Mouse (Mus musculus): Measurements from ENCODE around the gene Gnat1. TPM values are rescaled to one million over a fixed set of nuclear protein-coding genes. Genes with fewer than 3 reads are reported as not detected.
"Not testable (repeated sequence)": the region's sequence is repeated elsewhere in the genome, so short reads cannot be mapped to it uniquely, and the experiment has no call there.

Gnat1 gene
- polyA plus RNA-seq, 1 experiment from 2014 or later = 2.8 TPM

DNA sequence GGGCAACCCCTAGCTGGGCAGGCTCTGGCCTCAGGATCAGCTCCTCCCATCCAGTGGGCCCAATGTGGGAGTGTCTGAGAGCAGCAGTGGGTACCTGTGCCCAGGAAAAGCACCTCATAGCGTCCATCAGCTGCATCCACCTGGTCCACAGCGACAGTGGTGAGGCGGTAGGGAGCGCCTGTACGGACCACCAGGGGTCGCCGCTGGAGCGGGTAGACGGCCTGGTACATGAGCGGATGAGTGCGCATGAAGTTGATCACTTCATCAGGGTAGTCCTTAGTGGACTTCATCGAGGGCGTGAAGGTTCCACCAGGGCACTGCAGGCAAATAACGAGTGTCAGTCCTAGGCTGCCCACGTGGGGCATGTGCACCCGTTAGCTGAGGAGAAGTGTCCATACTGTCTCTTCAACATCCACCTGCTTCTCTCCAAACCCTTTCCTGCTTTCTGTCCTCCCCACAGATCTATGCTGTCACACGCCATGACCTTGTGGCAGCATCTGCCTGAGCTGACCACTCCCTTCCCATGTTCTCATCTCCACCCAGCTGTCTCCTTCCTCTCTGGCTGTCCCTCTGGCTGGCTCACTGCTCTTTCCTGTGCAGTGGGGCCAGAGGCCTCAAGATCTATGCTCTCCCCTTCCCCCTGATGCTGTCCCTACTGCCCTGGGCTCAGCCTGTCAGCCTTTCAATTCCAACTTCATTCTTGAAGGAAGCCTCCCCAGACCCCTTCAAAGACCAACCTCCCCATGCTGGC, 5.9 kb upstream of the Gnat1 start:
- Histone ChIP-seq H3K27ac (no peak overlapping the region), H3K36me3 (peaks cover 85% of the 10 kb centered on the region), H3K27me3 (no peaks in the 10 kb centered on the region), H3K9me3 (no peaks in the 10 kb centered on the region), H3K4me1 (peaks cover 5% of the 10 kb centered on the region), H3K4me2 (no peak overlapping the region), H3K9ac (no peak overlapping the region), H3K4me3 (no peak overlapping the region)
- no peak for ATAC-seq (ENCODE audit: insufficient number of reproducible peaks, low FRiP score, low TSS enrichment, low read depth)
- 33% methylated on average over 17 of the region's 17 CpGs for WGBS

DNA sequence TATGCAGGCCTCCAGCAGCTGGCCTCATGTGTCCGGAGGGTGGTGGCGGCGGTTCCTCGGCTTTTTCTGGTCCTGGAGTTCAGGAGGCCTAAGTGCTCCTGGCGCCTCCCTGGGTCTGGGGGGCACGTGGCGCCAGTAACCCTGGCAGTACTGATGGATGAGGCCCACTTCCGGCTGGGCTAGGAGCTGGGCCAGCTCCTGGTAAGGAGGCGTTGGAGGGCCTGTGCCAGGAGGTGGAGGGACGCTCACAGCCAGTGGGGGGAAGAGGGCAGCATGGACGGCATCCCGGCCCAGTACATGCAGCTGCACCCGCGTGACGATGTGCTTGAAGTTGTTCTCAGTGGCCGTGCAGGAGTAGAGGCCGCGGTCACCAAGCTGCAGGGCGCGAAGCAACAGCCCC, 2.9 kb upstream of the Gnat1 start:
- H3K4me1 ChIP-seq = peaks cover 5% of the 10 kb centered on the region
- no peak overlapping the region for H3K9ac ChIP-seq
- ATAC-seq (ENCODE audit: insufficient number of reproducible peaks, low FRiP score, low TSS enrichment, low read depth) = no peak
- H3K36me3 ChIP-seq = peaks cover 55% of the 10 kb centered on the region
- no peak overlapping the region for H3K27ac ChIP-seq
- no peaks in the 10 kb centered on the region for H3K9me3 ChIP-seq
- H3K4me2 ChIP-seq = no peak overlapping the region
- 79% methylated on average over 20 of the region's 20 CpGs for WGBS
- H3K4me3 ChIP-seq = no peak overlapping the region
- peaks cover 3% of the 10 kb centered on the region for H3K27me3 ChIP-seq

DNA sequence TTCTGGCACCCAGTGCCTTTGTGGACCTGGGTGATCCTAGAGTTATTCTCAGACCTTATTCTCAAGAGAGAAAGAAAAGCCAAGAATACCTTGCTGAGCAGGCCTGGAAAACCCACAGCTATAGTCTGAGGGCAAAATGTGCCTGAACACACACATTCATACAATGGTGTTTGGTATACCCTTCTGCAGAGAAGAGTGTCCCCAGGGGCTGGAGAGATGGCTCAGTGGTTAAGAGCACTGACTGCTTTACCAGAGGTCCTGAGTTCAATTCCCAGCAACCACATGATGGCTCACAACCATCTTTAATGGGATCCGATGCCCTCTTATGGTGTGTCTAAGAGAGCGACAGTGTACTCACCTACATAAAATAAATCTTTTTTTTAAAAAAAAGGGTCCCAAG, 651 bp downstream of the Gnat1 start:
- Histone ChIP-seq H3K4me2 (no peak overlapping the region), H3K9ac (no peak overlapping the region), H3K27me3 (peaks cover 30% of the 10 kb centered on the region), H3K36me3 (peaks cover 22% of the 10 kb centered on the region), H3K27ac (no peak overlapping the region), H3K4me3 (no peak overlapping the region), H3K4me1 (peaks cover 22% of the 10 kb centered on the region), H3K9me3 (no peaks in the 10 kb centered on the region)
- WGBS = 90% methylated on average over 2 of the region's 2 CpGs
- ATAC-seq (ENCODE audit: insufficient number of reproducible peaks, low FRiP score, low TSS enrichment, low read depth) = no peak

DNA sequence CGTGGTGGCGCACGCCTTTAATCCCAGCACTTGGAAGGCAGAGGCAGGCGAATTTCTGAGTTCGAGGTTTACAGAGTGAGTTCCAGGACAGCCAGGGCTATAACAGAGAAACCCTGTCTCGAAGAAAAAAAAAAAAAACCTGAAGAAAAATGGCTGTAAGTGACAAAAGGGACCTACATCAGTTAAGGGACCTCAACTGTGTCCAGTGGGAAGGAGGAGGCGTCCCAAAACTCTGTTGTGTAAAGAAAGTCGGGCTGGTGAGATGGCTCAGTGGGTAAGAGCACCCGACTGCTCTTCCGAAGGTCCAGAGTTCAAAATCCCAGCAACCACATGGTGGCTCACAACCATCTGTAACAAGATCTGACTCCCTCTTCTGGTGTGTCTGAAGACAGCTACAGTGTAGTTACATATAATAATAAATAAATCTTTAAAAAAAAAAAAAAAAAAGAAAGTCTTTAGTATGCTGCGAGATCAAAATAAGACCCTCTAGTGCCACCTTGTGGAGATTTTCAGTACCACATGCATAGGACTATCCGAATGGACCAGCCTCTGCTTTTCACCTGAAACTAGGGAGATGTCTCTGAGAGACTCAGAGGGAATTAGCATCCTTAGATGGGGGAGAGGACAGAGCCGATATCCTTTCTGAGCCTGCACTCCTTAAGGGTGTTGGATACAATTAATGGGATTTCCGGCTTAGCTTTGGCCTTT, 1.5 kb downstream of the Gnat1 start:
- not testable (repeated sequence) for ATAC-seq (ENCODE audit: insufficient number of reproducible peaks, low FRiP score, low TSS enrichment, low read depth); H3K4me2 ChIP-seq; H3K4me3 ChIP-seq; H3K9me3 ChIP-seq; H3K9ac ChIP-seq; H3K27ac ChIP-seq
- Histone ChIP-seq H3K36me3 (peaks cover 13% of the 10 kb centered on the region), H3K27me3 (peaks cover 30% of the 10 kb centered on the region), H3K4me1 (peaks cover 22% of the 10 kb centered on the region)
- WGBS = 37% methylated on average over 14 of the region's 14 CpGs

DNA sequence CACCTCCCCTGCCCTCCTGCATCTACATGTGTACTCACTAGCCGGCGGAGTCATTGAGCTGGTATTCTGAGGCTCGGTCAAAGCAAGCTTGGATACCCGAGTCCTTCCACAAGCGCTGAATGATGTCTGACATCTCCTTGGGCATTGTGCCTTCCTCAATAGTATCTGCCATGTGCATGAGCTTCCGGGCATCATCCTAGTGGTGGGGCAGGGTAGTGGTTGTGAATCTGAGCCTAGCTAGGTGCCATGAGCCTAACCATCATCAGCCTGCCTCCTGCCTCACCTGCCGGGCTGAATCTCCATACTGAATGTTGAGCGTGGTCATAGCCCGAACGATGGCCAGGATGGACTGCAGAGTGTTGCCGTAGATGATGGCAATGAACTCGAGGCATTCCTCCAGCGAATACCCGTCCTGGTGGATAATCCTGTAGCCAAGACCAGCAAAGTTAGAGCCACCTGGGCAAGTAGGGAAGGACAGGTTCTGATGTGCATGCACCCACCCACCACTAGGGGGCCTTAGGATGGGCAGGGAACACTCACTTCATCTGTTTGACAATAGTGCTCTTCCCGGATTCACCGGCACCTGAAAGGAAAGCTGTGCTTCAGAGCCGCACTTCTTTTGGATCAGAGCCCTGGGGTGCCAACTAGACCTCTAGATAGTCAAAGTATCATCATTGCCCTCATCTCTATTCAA, 2.3 kb downstream of the Gnat1 start:
- Histone ChIP-seq H3K27me3 (peaks cover 30% of the 10 kb centered on the region), H3K27ac (no peak overlapping the region), H3K4me2 (no peak overlapping the region), H3K9me3 (no peaks in the 10 kb centered on the region), H3K4me1 (peaks cover 18% of the 10 kb centered on the region), H3K4me3 (no peak overlapping the region), H3K36me3 (peaks cover 6% of the 10 kb centered on the region), H3K9ac (no peak overlapping the region)
- WGBS = 18% methylated on average over 17 of the region's 17 CpGs
- no peak for ATAC-seq (ENCODE audit: insufficient number of reproducible peaks, low FRiP score, low TSS enrichment, low read depth)

DNA sequence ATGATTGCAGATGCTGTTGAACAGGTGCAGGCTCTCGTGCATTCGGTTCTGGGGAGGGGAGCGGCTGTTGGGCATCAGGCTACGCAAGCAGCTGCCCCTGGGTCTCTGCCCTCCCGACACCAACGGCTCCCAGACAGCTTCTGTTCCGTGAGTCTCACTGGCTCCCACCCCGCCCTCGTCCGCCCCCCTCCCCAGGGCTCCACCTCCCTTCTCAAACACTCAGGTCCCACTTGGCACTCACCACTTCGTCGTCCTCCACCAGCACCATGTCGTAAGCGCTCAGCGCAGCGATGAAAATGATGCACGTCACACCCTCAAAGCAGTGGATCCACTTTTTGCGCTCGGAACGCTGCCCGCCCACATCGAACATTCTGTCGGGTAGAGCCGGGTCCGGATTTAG, 3.2 kb downstream of the Gnat1 start:
- Histone ChIP-seq H3K9ac (no peak overlapping the region), H3K9me3 (no peaks in the 10 kb centered on the region), H3K36me3 (no peaks in the 10 kb centered on the region), H3K4me3 (peak overlapping the region; percentile 36), H3K27me3 (peaks cover 30% of the 10 kb centered on the region), H3K4me2 (peak overlapping the region; percentile 76), H3K4me1 (peaks cover 18% of the 10 kb centered on the region), H3K27ac (no peak overlapping the region)
- 1% methylated on average over 25 of the region's 25 CpGs for WGBS
- no peak for ATAC-seq (ENCODE audit: insufficient number of reproducible peaks, low FRiP score, low TSS enrichment, low read depth)

DNA sequence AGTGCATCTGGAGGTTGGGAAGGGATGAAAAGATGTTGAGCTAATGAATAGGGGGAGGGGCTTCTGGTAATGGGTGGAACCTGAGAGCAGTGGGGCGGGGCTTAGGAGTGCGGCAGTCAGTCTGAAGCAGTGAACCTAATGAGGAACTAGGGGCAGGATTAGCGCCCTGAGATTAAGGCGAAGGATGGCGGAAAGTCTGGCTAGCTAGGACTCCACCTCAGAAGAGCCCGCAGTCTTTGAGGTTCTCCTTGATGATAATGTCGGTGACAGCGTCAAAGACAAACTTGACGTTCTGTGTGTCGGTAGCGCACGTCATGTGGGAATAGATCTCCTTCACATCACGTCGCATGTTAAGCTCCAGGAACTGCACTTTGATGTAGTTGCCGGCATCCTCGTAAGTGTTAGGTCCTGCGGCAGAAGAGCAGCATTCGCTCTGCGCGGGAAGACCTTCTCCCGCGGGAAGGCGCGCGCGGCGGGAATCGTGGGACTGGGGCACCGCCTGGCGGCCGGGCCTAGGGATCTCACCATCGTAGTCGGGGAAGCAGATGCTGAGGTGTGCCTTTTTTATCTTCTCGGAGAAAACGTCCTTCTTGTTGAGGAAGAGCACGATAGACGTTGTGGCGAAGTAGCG, 3.7 kb downstream of the Gnat1 start:
- H3K27ac ChIP-seq = no peak overlapping the region
- peak overlapping the region; percentile 76 for H3K4me2 ChIP-seq
- no peak overlapping the region for H3K9ac ChIP-seq
- H3K36me3 ChIP-seq = no peaks in the 10 kb centered on the region
- H3K4me1 ChIP-seq = peaks cover 18% of the 10 kb centered on the region
- peak overlapping the region; percentile 36 for H3K4me3 ChIP-seq
- ATAC-seq (ENCODE audit: insufficient number of reproducible peaks, low FRiP score, low TSS enrichment, low read depth) = no peak
- under 1% methylated on average over 39 of the region's 39 CpGs for WGBS
- H3K27me3 ChIP-seq = peaks cover 30% of the 10 kb centered on the region
- no peaks in the 10 kb centered on the region for H3K9me3 ChIP-seq

DNA sequence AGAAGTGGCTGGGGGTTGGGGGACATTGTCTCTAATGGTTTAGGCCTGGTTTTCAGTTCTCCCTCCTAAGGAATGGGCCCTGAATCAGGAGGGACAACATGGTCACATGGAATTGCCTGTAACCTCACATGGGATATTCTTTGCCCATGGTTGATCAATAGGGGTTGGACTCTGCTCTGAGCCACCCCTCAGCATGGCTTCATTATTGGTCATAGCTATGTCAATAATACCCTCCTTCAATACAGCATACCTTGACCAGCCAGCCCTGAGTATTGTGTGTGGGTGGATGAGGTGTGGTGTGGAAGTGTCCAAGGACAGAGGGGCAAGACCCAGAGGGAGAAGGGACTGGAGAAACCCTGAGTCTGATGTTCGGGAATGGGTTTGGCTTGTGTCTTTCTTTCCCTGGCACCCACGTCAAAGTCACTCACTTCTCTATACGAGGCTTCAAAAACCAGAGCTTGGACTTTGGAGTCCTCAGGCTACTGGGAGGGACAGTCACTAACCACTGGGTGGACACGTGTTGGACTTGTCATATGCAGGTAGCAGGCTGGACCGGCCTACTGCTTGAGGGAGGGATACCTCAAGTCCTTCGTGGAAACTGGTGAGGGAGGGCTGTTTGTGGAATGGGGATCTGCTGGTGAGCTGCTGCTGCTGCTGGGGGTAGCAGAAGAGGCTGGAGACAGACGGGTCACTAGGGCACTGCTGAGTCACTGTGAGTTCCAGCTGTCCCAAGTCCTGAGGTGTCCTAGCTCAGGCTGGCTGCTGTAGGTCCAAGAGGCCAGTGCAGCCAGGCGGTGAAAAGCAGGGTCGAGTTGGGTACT, 4.7 kb downstream of the Gnat1 start:
- no peak overlapping the region for H3K4me2 ChIP-seq
- no peaks in the 10 kb centered on the region for H3K9me3 ChIP-seq
- no peak overlapping the region for H3K27ac ChIP-seq
- H3K4me1 ChIP-seq = peaks cover 18% of the 10 kb centered on the region
- peaks cover 30% of the 10 kb centered on the region for H3K27me3 ChIP-seq
- no peak overlapping the region for H3K9ac ChIP-seq
- no peaks in the 10 kb centered on the region for H3K36me3 ChIP-seq
- WGBS = 66% methylated on average over 9 of the region's 9 CpGs
- H3K4me3 ChIP-seq = no peak overlapping the region
- no peak for ATAC-seq (ENCODE audit: insufficient number of reproducible peaks, low FRiP score, low TSS enrichment, low read depth)

DNA sequence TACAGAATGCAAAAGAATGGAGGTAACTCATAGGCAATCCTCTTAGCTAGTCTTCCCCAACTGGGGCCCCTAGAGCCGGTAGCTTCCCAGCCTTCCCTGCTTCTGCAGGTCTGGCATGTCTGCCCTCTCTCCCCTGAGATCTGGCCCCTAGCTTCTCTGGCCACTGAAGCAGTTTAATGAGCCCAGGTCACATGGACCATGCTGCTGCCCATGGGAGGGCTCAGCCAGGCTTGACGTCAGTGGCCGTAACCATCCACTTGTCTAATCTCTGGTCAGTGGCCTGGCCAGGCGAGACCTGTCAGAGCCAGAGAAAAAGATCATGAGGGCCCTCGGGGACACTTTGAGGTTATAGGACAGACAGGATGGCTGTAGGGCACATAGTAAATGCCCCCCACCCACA, 9.3 kb downstream of the Gnat1 start:
- no peak overlapping the region for H3K4me2 ChIP-seq
- H3K9me3 ChIP-seq = no peaks in the 10 kb centered on the region
- H3K27me3 ChIP-seq = peaks cover 19% of the 10 kb centered on the region
- H3K4me1 ChIP-seq = peaks cover 21% of the 10 kb centered on the region
- no peak overlapping the region for H3K9ac ChIP-seq
- WGBS = 63% methylated on average over 5 of the region's 5 CpGs
- no peaks in the 10 kb centered on the region for H3K36me3 ChIP-seq
- ATAC-seq (ENCODE audit: insufficient number of reproducible peaks, low FRiP score, low TSS enrichment, low read depth) = no peak
- H3K4me3 ChIP-seq = no peak overlapping the region
- H3K27ac ChIP-seq = no peak overlapping the region

DNA sequence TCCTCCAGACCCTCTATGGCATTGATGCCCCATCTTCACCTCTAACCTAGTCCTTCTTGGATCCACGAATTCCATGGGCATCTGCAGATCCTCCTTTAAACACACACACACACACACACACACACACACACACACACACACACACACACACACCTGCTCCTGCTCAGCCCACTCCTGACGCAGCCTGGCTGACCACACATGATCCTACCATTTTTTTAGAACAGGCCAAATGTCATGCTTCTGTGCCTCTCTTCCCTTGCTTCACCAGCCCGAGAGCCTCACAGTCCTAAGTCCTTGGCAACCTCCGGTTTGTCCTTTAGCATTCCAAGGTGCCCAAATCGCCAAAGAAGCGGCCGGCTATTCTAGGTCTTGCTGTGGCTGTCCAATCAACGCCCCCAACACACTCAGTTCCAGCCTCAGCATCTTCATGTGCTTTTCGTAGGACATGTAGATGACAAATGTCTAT, 10.0 kb downstream of the Gnat1 start, which contains the start of gene Slc38a3:
Slc38a3 (minus strand) TSS at position 51 of the 466 bp plus-strand sequence.
- H3K4me1 ChIP-seq = peaks cover 21% of the 10 kb centered on the region
- H3K36me3 ChIP-seq = no peaks in the 10 kb centered on the region
- ATAC-seq (ENCODE audit: insufficient number of reproducible peaks, low FRiP score, low TSS enrichment, low read depth) = no peak
- peaks cover 14% of the 10 kb centered on the region for H3K27me3 ChIP-seq
- H3K4me2 ChIP-seq = no peak within 1 kb of the TSS
- WGBS = 85% methylated on average over 9 of the region's 9 CpGs
- no peak within 1 kb of the TSS for H3K9ac ChIP-seq
- no peaks in the 10 kb centered on the region for H3K9me3 ChIP-seq
- H3K27ac ChIP-seq = no peak within 1 kb of the TSS
- no peak within 1 kb of the TSS for H3K4me3 ChIP-seq

DNA sequence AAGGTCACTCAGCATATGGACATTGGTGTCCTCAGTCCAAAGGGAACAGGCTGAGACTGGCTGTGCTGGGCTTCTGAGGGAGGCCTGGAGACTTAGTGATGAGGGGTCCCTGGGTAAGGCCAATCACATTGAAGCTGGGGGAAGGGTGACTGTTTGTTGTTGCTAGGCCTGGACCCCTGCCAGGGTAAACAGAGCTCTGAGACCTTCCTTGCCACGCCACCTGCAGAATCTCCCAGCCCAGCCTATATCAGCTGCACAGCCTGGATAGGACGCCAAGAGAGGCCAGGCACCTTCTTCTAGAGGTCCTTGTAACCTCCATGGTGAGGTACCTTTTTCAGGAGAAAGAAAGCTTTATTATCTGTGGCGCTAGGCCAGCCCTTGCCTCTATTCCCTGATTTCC, 10.6 kb downstream of the Gnat1 start:
- ATAC-seq (ENCODE audit: insufficient number of reproducible peaks, low FRiP score, low TSS enrichment, low read depth) = no peak
- WGBS = 79% methylated on average over 3 of the region's 3 CpGs
- Histone ChIP-seq H3K27me3 (peaks cover 14% of the 10 kb centered on the region), H3K9me3 (no peaks in the 10 kb centered on the region), H3K4me2 (no peak overlapping the region), H3K4me1 (peaks cover 21% of the 10 kb centered on the region), H3K36me3 (no peaks in the 10 kb centered on the region), H3K4me3 (no peak overlapping the region), H3K27ac (no peak overlapping the region), H3K9ac (no peak overlapping the region)
